Mouse (Mus musculus) B cell, adult 67 days (primary cell): ENCODE measurements around the gene Recql. TPM values are rescaled to one million over a fixed set of nuclear protein-coding genes. Genes with fewer than 3 reads are reported as not detected.

ENCODE experiments used
- total RNA-seq, 2 experiments: library from RNA; stranded (reverse); gene quantifications; 4 replicates each; pipeline ENCODE4 v1.2.4; 2023

Gene Recql
- 10 to 100 TPM; 36.0 to 53.3 TPM for total RNA-seq

GRCm38 (mm10) chr6:142387011-142387754 is at the start of gene Recql, which contains the start of gene Golt1b:
TSS of gene Recql (minus strand) at chr6:142387087.
TSS of gene Golt1b (plus strand) at chr6:142387221.

GRCm38 (mm10) chr6:142412906-142413491 is 26.1 kb upstream of the Recql start, which contains the start of gene Spx:
TSS of gene Spx (plus strand) at chr6:142413441.

GRCm38 (mm10) chr6:142345440-142346038 is 41.3 kb downstream of the Recql start, which contains the start of gene Pyroxd1:
TSS of gene Pyroxd1 (plus strand) at chr6:142345654.

GRCm38 (mm10) chr6:142322881-142323280 is 64.0 kb downstream of the Recql start, which contains the start of gene Slco1a5:
TSS of gene Slco1a5 (minus strand) at chr6:142322981.

Other genes with a start within 250 kb of the Recql start
- gene Slco1a6, start 178.6 kb downstream of the Recql start, total RNA-seq: not detected
- not detected for gene Iapp, start 88.7 kb downstream of the Recql start, total RNA-seq
- not detected for gene Slco1a5, start 64.1 kb downstream of the Recql start, total RNA-seq
- gene Pyroxd1, start 41.4 kb downstream of the Recql start, total RNA-seq: 10 to 100 TPM; 20.5 to 23.0 TPM
- 10 to 100 TPM; 20.0 to 20.5 TPM for gene Golt1b, start 134 bp upstream of the Recql start, total RNA-seq
- under 1 TPM in 1 of 2 experiments, not detected in 1; 0.64 TPM for gene Spx, start 26.4 kb upstream of the Recql start, total RNA-seq
- not detected for gene Gys2, start 86.0 kb upstream of the Recql start, total RNA-seq
- gene Ldhb, start 120.9 kb upstream of the Recql start, total RNA-seq: under 1 TPM in 1 of 2 experiments, not detected in 1; 0.95 TPM
- gene Kcnj8, start 184.5 kb upstream of the Recql start, total RNA-seq: under 1 TPM in 1 of 2 experiments, not detected in 1; 0.24 TPM